Mouse (Mus musculus): ENCODE data around the gene Mettl17.

DNA sequence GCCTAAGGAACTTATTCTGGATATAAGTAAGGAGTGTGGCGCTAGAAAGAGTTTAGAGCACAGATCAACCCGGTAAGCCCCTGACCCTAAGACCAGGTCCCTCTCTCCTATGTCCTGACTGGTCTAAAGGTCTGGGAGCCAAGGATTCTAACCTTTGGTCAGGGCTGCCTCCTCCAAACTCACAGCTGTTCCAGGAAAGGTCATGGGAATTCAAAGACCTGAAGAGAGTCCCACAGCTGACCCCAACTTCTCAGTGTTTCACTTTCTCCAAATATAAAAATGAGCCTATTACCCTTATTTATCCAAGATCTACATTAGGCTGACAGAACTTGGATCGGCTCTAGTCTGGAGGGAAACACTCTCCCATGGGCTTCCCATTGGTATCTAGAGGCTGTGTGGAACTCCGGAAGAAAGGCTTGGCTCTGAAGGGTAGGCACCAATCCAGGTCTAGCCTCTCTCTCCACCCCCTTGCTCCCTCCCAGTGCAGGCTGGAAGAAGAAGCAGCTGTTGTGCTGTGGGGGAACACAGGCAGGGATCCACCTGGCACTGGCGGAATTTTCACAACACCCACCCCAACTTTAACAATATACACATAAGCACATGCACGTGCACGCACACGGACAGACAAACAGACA, 44.8 kb downstream of the Mettl17 start:
- peak; percentile 54; the same call in 1 of the 2 replicates for TF ChIP-seq EP300 (IDR thresholded peaks at IDR 0.05; ENCODE audit: insufficient read depth, low read depth, low read length)
- no peak for TF ChIP-seq CTCF (IDR thresholded peaks at IDR 0.05)
